Mouse (Mus musculus) MEL (cell line): ENCODE data around the gene Ehbp1l1. TPM values are rescaled to one million over a fixed set of nuclear protein-coding genes. Genes with fewer than 3 reads are reported as not detected.

Experiments
- DNase-seq: peaks from one replicate; pipeline ENCODE4 v3.0.0; 2011; ENCODE audit warnings: low read depth, low spot score
- H3K27ac ChIP-seq: 2 replicates; pipeline ENCODE4 v1.5.1; 2012; ENCODE audit warnings: low read depth, mild to moderate bottlenecking, control low read depth, low read length, moderate library complexity; ENCODE audit not compliant: control insufficient read depth
- H3K27me3 ChIP-seq, 2 experiments: fragments of 150-350 bp in 1 of 2; sonication (generic) in 1 of 2; 2 replicates each; pipeline ENCODE4 v1.6.1; 2012; ENCODE audit warnings: low read length in 2 of 2, mild to moderate bottlenecking in 2 of 2, improper control_type of control experiment in 1 of 2, moderate library complexity in 1 of 2; ENCODE audit not compliant: insufficient read depth in 2 of 2, control insufficient read depth in 1 of 2
- H3K36me3 ChIP-seq, 2 experiments: 2 replicates each; pipeline ENCODE4 v1.6.1; 2012 to 2014; ENCODE audit warnings: low read length in 2 of 2, improper control_type of control experiment in 1 of 2, inconsistent platforms in 1 of 2, mild to moderate bottlenecking in 1 of 2; ENCODE audit not compliant: insufficient read depth in 2 of 2, control insufficient read depth in 1 of 2
- H3K4me1 ChIP-seq, 2 experiments: fragments of 150-350 bp in 1 of 2; sonication (generic) in 1 of 2; 2 replicates each; pipeline ENCODE4 v1.6.1; 2012; ENCODE audit warnings: low read length in 2 of 2, improper control_type of control experiment in 1 of 2, mild to moderate bottlenecking in 1 of 2; ENCODE audit not compliant: insufficient read depth in 2 of 2, control insufficient read depth in 1 of 2
- H3K4me3 ChIP-seq, 2 experiments: fragments of 150-350 bp in 1 of 2; sonication (generic) in 1 of 2; 2 replicates each; pipeline ENCODE4 v1.5.1; 2012; ENCODE audit warnings: low read depth in 2 of 2, low read length in 2 of 2, mild to moderate bottlenecking in 2 of 2, moderate library complexity in 2 of 2, control low read depth in 1 of 2, improper control_type of control experiment in 1 of 2; ENCODE audit not compliant: control insufficient read depth in 1 of 2, insufficient read depth in 1 of 2
- H3K79me2 ChIP-seq: 2 replicates; pipeline ENCODE4 v1.6.1; 2012; ENCODE audit warnings: mild to moderate bottlenecking, low read length, moderate library complexity; ENCODE audit not compliant: control insufficient read depth, poor library complexity, insufficient read depth
- H3K9ac ChIP-seq: 2 replicates; pipeline ENCODE4 v1.6.1; 2012; ENCODE audit warnings: low read depth, mild to moderate bottlenecking, control low read depth, low read length, moderate library complexity; ENCODE audit not compliant: control insufficient read depth, poor library complexity, severe bottlenecking
- H3K9me3 ChIP-seq: fragments of 150-350 bp; sonication (generic); replicated peaks from 2 replicates; pipeline ENCODE4 v1.6.1; 2012; ENCODE audit warnings: mild to moderate bottlenecking, low read length, improper control_type of control experiment, moderate library complexity; ENCODE audit not compliant: insufficient read depth
- BHLHE40 ChIP-seq: IDR thresholded peaks from 2 replicates; pipeline ENCODE4 v1.6.1; 2012; ENCODE audit warnings: low read depth, mild to moderate bottlenecking, inconsistent platforms, low read length, improper control_type of control experiment, borderline replicate concordance
- CTCF ChIP-seq, 3 experiments: IDR thresholded peaks in 2 of 3; conservative IDR thresholded peaks in 1 of 3; 2 replicates each; pipeline ENCODE4 v1.5.1; 2011 to 2012; ENCODE audit warnings: low read length in 3 of 3, low read depth in 2 of 3, mild to moderate bottlenecking in 2 of 3, improper control_type of control experiment in 1 of 3, inconsistent platforms in 1 of 3, mixed read lengths in 1 of 3, moderate library complexity in 1 of 3; ENCODE audit not compliant: control insufficient read depth in 1 of 3, insufficient read depth in 1 of 3, poor library complexity in 1 of 3, severe bottlenecking in 1 of 3
- E2F4 ChIP-seq: IDR thresholded peaks from 2 replicates; pipeline ENCODE4 v1.6.1; 2011; ENCODE audit warnings: low read depth, low read length, improper control_type of control experiment, borderline replicate concordance
- EP300 ChIP-seq, 2 experiments: IDR thresholded peaks; 2 replicates each; pipeline ENCODE4 v1.6.1; 2011; ENCODE audit warnings: improper control_type of control experiment in 2 of 2, low read length in 2 of 2, low read depth in 1 of 2, mild to moderate bottlenecking in 1 of 2
- ETS1 ChIP-seq: IDR thresholded peaks from 2 replicates; pipeline ENCODE4 v1.6.1; 2012; ENCODE audit warnings: low read depth, mild to moderate bottlenecking, inconsistent platforms, low read length, improper control_type of control experiment, moderate library complexity
- GABPA ChIP-seq: IDR thresholded peaks from 2 replicates; pipeline ENCODE4 v1.6.1; 2012; ENCODE audit warnings: low read depth, mild to moderate bottlenecking, inconsistent platforms, low read length, improper control_type of control experiment, moderate library complexity
- HCFC1 ChIP-seq: IDR thresholded peaks from 2 replicates; pipeline ENCODE4 v1.6.1; 2012; ENCODE audit warnings: low read depth, mild to moderate bottlenecking, inconsistent platforms, low read length, improper control_type of control experiment, moderate library complexity
- JUND ChIP-seq: IDR thresholded peaks from 2 replicates; pipeline ENCODE4 v1.6.1; 2011; ENCODE audit warnings: low read depth, mild to moderate bottlenecking, improper control_type of control experiment, low read length
- MAX ChIP-seq: IDR thresholded peaks from 2 replicates; pipeline ENCODE4 v1.6.1; 2011; ENCODE audit warnings: low read length, improper control_type of control experiment
- MEF2A ChIP-seq: IDR thresholded peaks from 2 replicates; pipeline ENCODE4 v1.6.1; 2014; ENCODE audit warnings: low read depth, mild to moderate bottlenecking, inconsistent platforms, low read length, improper control_type of control experiment; ENCODE audit not compliant: poor library complexity, insufficient replicate concordance, severe bottlenecking; ENCODE audit errors: extremely low read depth
- MXI1 ChIP-seq: IDR thresholded peaks from 2 replicates; pipeline ENCODE4 v1.6.1; 2011; ENCODE audit warnings: mild to moderate bottlenecking, low read depth, low read length, improper control_type of control experiment
- MYB ChIP-seq: IDR thresholded peaks from 2 replicates; pipeline ENCODE4 v1.6.1; 2011; ENCODE audit warnings: mild to moderate bottlenecking, low read depth, low read length, improper control_type of control experiment
- MYC ChIP-seq: IDR thresholded peaks from 2 replicates; pipeline ENCODE4 v1.6.1; 2011; ENCODE audit warnings: low read depth, mild to moderate bottlenecking, low read length, improper control_type of control experiment, moderate library complexity
- NELFE ChIP-seq: IDR thresholded peaks from 2 replicates; pipeline ENCODE4 v1.6.1; 2011; ENCODE audit warnings: low read depth, low read length, improper control_type of control experiment
- POLR2A ChIP-seq, 2 experiments: IDR thresholded peaks; 2 replicates each; pipeline ENCODE4 v1.6.1; 2011 to 2012; ENCODE audit warnings: low read length in 2 of 2, mild to moderate bottlenecking in 2 of 2, control low read depth in 1 of 2, improper control_type of control experiment in 1 of 2, low read depth in 1 of 2, moderate library complexity in 1 of 2; ENCODE audit not compliant: control insufficient read depth in 1 of 2, insufficient read depth in 1 of 2, poor library complexity in 1 of 2
- POLR2AphosphoS2 ChIP-seq: IDR thresholded peaks from 2 replicates; pipeline ENCODE4 v1.6.1; 2011; ENCODE audit warnings: low read length, improper control_type of control experiment
- RAD21 ChIP-seq: IDR thresholded peaks from 2 replicates; pipeline ENCODE4 v1.6.1; 2011; ENCODE audit warnings: mild to moderate bottlenecking, low read depth, low read length, improper control_type of control experiment
- RCOR1 ChIP-seq: IDR thresholded peaks from 2 replicates; pipeline ENCODE4 v1.6.1; 2012; ENCODE audit warnings: low read depth, mild to moderate bottlenecking, inconsistent platforms, low read length, improper control_type of control experiment
- SIN3A ChIP-seq: IDR thresholded peaks from 2 replicates; pipeline ENCODE4 v1.6.1; 2012; ENCODE audit warnings: low read length, improper control_type of control experiment, inconsistent platforms
- SMC3 ChIP-seq: IDR thresholded peaks from 2 replicates; pipeline ENCODE4 v1.6.1; 2011; ENCODE audit warnings: low read depth, low read length, improper control_type of control experiment
- TBP ChIP-seq: IDR thresholded peaks from 2 replicates; pipeline ENCODE4 v1.8.0; 2011; ENCODE audit warnings: low read depth, low read length, improper control_type of control experiment
- TCF12 ChIP-seq: IDR thresholded peaks from 2 replicates; pipeline ENCODE4 v1.6.1; 2014; ENCODE audit warnings: low read depth, mild to moderate bottlenecking, inconsistent platforms, low read length, improper control_type of control experiment, moderate library complexity
- USF1 ChIP-seq: IDR thresholded peaks from 2 replicates; pipeline ENCODE4 v1.6.1; 2014; ENCODE audit warnings: low read depth, mild to moderate bottlenecking, inconsistent platforms, low read length, improper control_type of control experiment, moderate library complexity
- USF2 ChIP-seq, 2 experiments: IDR thresholded peaks; 2 replicates each; pipeline ENCODE4 v1.6.1; 2011 to 2012; ENCODE audit warnings: improper control_type of control experiment in 2 of 2, low read length in 2 of 2, borderline replicate concordance in 1 of 2, inconsistent platforms in 1 of 2, low read depth in 1 of 2, mild to moderate bottlenecking in 1 of 2; ENCODE audit not compliant: insufficient read depth in 1 of 2
- ZC3H11A ChIP-seq: IDR thresholded peaks from 2 replicates; pipeline ENCODE4 v1.6.1; 2012; ENCODE audit warnings: low read depth, mild to moderate bottlenecking, inconsistent platforms, low read length, improper control_type of control experiment
- ZKSCAN1 ChIP-seq: IDR thresholded peaks from 2 replicates; pipeline ENCODE4 v1.6.1; 2012; ENCODE audit warnings: low read depth, mild to moderate bottlenecking, inconsistent platforms, low read length, improper control_type of control experiment, moderate library complexity
- ZMIZ1 ChIP-seq: IDR thresholded peaks from 2 replicates; pipeline ENCODE4 v1.6.1; 2012; ENCODE audit warnings: low read depth, mild to moderate bottlenecking, inconsistent platforms, low read length, improper control_type of control experiment, moderate library complexity
- polyA plus RNA-seq, 2 experiments: library from polyadenylated mRNA; stranded (reverse) in 1 of 2; unstranded in 1 of 2; fragments of >175 nt in 1 of 2; fragments of >200 nt in 1 of 2; gene quantifications; 2 replicates each; pipeline versions ENCODE4 v1.2.1 to v1.2.4; 2012; ENCODE audit warnings: low replicate concordance in 2 of 2, low read depth in 1 of 2; ENCODE audit not compliant: insufficient read length in 2 of 2, insufficient read depth in 1 of 2, missing spikeins in 1 of 2
- total RNA-seq: library from RNA; depleted of rRNA; stranded (reverse); fragments of 300-350 nt; gene quantifications from 2 replicates; pipeline ENCODE4 v1.2.3, GENCODE M21; 2012

Ehbp1l1 gene
- total and polyA plus RNA-seq, 3 experiments: 63.2 to 113 (median 77.3) TPM

DNA sequence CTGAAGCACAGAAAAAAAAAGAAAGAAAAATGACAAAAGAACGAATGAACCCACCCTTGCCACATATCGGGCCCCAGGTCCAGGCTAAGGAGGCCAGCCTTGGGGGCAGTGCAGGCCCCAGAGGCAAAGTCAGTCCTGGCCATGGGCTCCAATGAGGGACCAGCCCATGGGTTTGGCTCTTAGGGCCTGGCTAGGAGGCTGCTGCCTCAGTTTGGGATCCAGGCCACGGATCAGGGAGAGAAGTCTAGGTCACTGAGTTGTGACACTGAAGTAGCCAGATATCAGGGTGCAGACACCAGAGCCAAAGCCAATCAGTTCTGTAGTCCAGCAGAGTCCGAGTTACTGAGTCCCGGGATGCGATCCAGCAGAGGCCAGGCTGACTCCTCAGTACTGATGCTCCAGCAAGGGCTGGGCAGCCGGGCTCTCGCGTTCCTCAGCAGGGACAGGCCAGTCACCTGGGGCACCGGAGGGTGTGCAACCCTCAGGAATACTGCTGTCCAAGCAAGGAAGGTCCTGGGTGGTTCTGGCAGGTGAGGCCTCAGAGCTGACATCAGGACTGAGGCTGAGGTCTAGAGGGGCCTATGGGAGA, 61.4 kb downstream of the Ehbp1l1 start:
- TF ChIP-seq MYB: no peak
- no peak for TF ChIP-seq ZC3H11A
- TF ChIP-seq CTCF (IDR thresholded peaks at IDR 0.05 in 2 of 3, conservative IDR thresholded peaks at IDR 0.05 in 1 of 3; ENCODE audit: control insufficient read depth in 1 of 3, insufficient read depth in 1 of 3, low read depth in 2 of 3, low read length in 3 of 3, poor library complexity in 1 of 3, severe bottlenecking in 1 of 3): no peak
- no peak for TF ChIP-seq GABPA
- no peak for TF ChIP-seq JUND
- no peak overlapping the region for H3K4me3 ChIP-seq
- H3K27me3 ChIP-seq: no peaks in the 10 kb centered on the region
- peaks cover 1 to 34% of the 10 kb centered on the region in 2 experiments; a peak in 3 of 4 replicates for H3K4me1 ChIP-seq
- no peaks in the 10 kb centered on the region for H3K9me3 ChIP-seq
- no peak overlapping the region; the same call in 1 of the 2 replicates for H3K9ac ChIP-seq
- no peaks in the 10 kb centered on the region; the same call in 1 of the 2 replicates for H3K79me2 ChIP-seq
- no peak overlapping the region for H3K27ac ChIP-seq
- DNase-seq: no peak
- peaks cover 0 to 21% of the 10 kb centered on the region in 2 experiments; a peak in 2 of 4 replicates for H3K36me3 ChIP-seq

- Histone ChIP-seq H3K4me3 (peak within 1 kb of the TSS; percentile 65 to 69), H3K9me3 (no peaks in the 10 kb centered on the region), H3K36me3 (peaks cover 0 to 21% of the 10 kb centered on the region in 2 experiments; a peak in 2 of 4 replicates), H3K79me2 (no peaks in the 10 kb centered on the region; the same call in 1 of the 2 replicates), H3K27me3 (no peaks in the 10 kb centered on the region), H3K4me1 (peaks cover 1 to 34% of the 10 kb centered on the region in 2 experiments; a peak in 3 of 4 replicates), H3K9ac (peak within 1 kb of the TSS; percentile 74), H3K27ac (peak within 1 kb of the TSS; percentile 90)
- peak; percentile 95 for DNase-seq
- no peak for TF ChIP-seq HCFC1
- peak; percentile 11; the same call in 1 of the 2 replicates for TF ChIP-seq TBP
- TF ChIP-seq ETS1: no peak
- TF ChIP-seq USF1: no peak
- TF ChIP-seq MYB: no peak
- TF ChIP-seq JUND: no peak
- TF ChIP-seq USF2 (IDR thresholded peaks at IDR 0.05; ENCODE audit: borderline replicate concordance in 1 of 2, insufficient read depth in 1 of 2, low read depth in 1 of 2, low read length in 2 of 2): no peak
- peak; percentile 8; the same call in 1 of the 2 replicates for TF ChIP-seq TCF12
- no peak for TF ChIP-seq MEF2A
- no peak for TF ChIP-seq RCOR1
- peak; percentile 24; the same call in 1 of the 2 replicates for TF ChIP-seq ZMIZ1
- TF ChIP-seq ZC3H11A: no peak
- TF ChIP-seq RAD21: no peak
- TF ChIP-seq POLR2A (IDR thresholded peaks at IDR 0.05; ENCODE audit: control insufficient read depth in 1 of 2, insufficient read depth in 1 of 2, low read depth in 1 of 2, low read length in 2 of 2, poor library complexity in 1 of 2): peak; percentile 58 to 78; a peak in 2 of 4 replicates
- TF ChIP-seq POLR2AphosphoS2: peak; percentile 91
- TF ChIP-seq NELFE: peak; percentile 65
- TF ChIP-seq SIN3A: peak; percentile 29; the same call in 1 of the 2 replicates
- TF ChIP-seq MYC: no peak
- 0 out of 2 replicates have a peak, but pooled peaks have one; percentile 27 for TF ChIP-seq MXI1
- TF ChIP-seq MAX: no peak
- TF ChIP-seq EP300 (IDR thresholded peaks at IDR 0.05; ENCODE audit: low read depth in 1 of 2, low read length in 2 of 2): no peak
- TF ChIP-seq ZKSCAN1: no peak
- no peak for TF ChIP-seq SMC3
- TF ChIP-seq BHLHE40: no peak
- TF ChIP-seq E2F4: peak; percentile 34; the same call in 1 of the 2 replicates
Measured at GRCm38 (mm10) chr19:5662981-5663913, 62.9 kb downstream of the Ehbp1l1 start, which contains the start of gene Sipa1. TSS of gene Sipa1 (minus strand) at chr19:5663707.
